Mouse (Mus musculus) limb, embryonic 14.5 days (tissue): ENCODE results near the gene Nenf. TPM values are rescaled to one million over a fixed set of nuclear protein-coding genes. Genes with fewer than 3 reads are reported as not detected.

Experiments
- ATAC-seq: fragments of 200-750 bp; cut with Nextera tagmentation; 2 replicates; pipeline ENCODE4 v1.8.0; 2017; ENCODE audit warnings: low read depth, moderate number of reproducible peaks, moderate TSS enrichment; ENCODE audit not compliant: low FRiP score
- DNase-seq: peaks from one replicate; pipeline ENCODE4 v3.0.0-alpha.2; 2015; ENCODE audit warnings: low spot score
- H3K27ac ChIP-seq: fragments of 300-500 bp; sonication (generic); replicated peaks from 2 replicates; pipeline ENCODE4 v1.5.1; 2014; ENCODE audit warnings: low read depth, mild to moderate bottlenecking, low read length, moderate library complexity, mixed read lengths
- H3K27me3 ChIP-seq: fragments of 300-500 bp; sonication (generic); 2 replicates; pipeline ENCODE4 v1.6.1; 2014; ENCODE audit warnings: low read length, mixed read lengths; ENCODE audit not compliant: control insufficient read depth, insufficient read depth
- H3K36me3 ChIP-seq: fragments of 300-500 bp; sonication (generic); 2 replicates; pipeline ENCODE4 v1.6.1; 2014; ENCODE audit warnings: mild to moderate bottlenecking, low read length, moderate library complexity, mixed read lengths; ENCODE audit not compliant: control insufficient read depth, insufficient read depth
- H3K4me1 ChIP-seq: fragments of 300-500 bp; sonication (generic); 2 replicates; pipeline ENCODE4 v1.6.1; 2014; ENCODE audit warnings: antibody characterized with exemption, low read length, mixed read lengths; ENCODE audit not compliant: control insufficient read depth, insufficient read depth
- H3K4me2 ChIP-seq: fragments of 300-500 bp; sonication (generic); replicated peaks from 2 replicates; pipeline ENCODE4 v1.6.1; 2014; ENCODE audit warnings: low read depth, mild to moderate bottlenecking, low read length, moderate library complexity; ENCODE audit not compliant: severe bottlenecking
- H3K4me3 ChIP-seq: fragments of 300-500 bp; sonication (generic); replicated peaks from 2 replicates; pipeline ENCODE4 v1.5.1; 2014; ENCODE audit warnings: low read length
- H3K9ac ChIP-seq: fragments of 300-500 bp; sonication (generic); 2 replicates; pipeline ENCODE4 v1.6.1; 2014; ENCODE audit warnings: mild to moderate bottlenecking, low read depth, low read length, moderate library complexity; ENCODE audit not compliant: severe bottlenecking
- H3K9me3 ChIP-seq: fragments of 300-500 bp; sonication (generic); 2 replicates; pipeline ENCODE4 v1.6.1; 2016; ENCODE audit warnings: low read length; ENCODE audit not compliant: control insufficient read depth
- POLR2A ChIP-seq: fragments of 200-500 bp; IDR thresholded peaks from 2 replicates; pipeline ENCODE4 v1.8.0; 2012; ENCODE audit warnings: inconsistent platforms, mild to moderate bottlenecking, moderate library complexity, borderline replicate concordance; ENCODE audit not compliant: insufficient read depth, insufficient read length; ENCODE audit errors: extremely low read depth
- WGBS: fragments of 180-500 bp; shearing (Covaris S2); extraction: QIAGEN DNeasy Blood & Tissue Kit; methylation state at CpG from one replicate; pipeline ENCODE4 v1.1.7; 2014; 5-methylcytosine and 5-hydroxymethylcytosine counted together
- polyA plus RNA-seq, 2 experiments: library from polyadenylated mRNA; depleted of rRNA in 1 of 2; stranded (reverse) in 1 of 2; unstranded in 1 of 2; fragments of >200 nt; fragmentation: Nextera tagmentation in 1 of 2; extraction: Ambion mirVana in 1 of 2; gene quantifications; 2 replicates each; pipeline versions ENCODE4 v1.2.1 to v1.2.3; 2012 to 2014

The Nenf gene
- polyA plus RNA-seq, 2 experiments = 144 to 149 TPM

GRCm38 (mm10) chr1:191268797-191269647 is 49.0 kb downstream of the Nenf start:
- Histone ChIP-seq H3K9me3 (no peaks in the 10 kb centered on the region), H3K4me3 (no peak overlapping the region), H3K9ac (no peak overlapping the region), H3K27me3 (no peaks in the 10 kb centered on the region), H3K4me1 (peaks cover 5% of the 10 kb centered on the region; the same call in 1 of the 2 replicates), H3K36me3 (no peaks in the 10 kb centered on the region), H3K27ac (no peak overlapping the region), H3K4me2 (no peak overlapping the region)
- DNase-seq = no peak
- no peak for ATAC-seq
- no peak for TF ChIP-seq POLR2A
- WGBS = 69% methylated on average over 5 of the region's 5 CpGs

- TF ChIP-seq POLR2A = no peak
- Histone ChIP-seq H3K4me2 (no peak overlapping the region), H3K4me3 (no peak overlapping the region), H3K4me1 (peaks cover 5% of the 10 kb centered on the region; the same call in 1 of the 2 replicates), H3K27ac (no peak overlapping the region), H3K9me3 (no peaks in the 10 kb centered on the region), H3K27me3 (no peaks in the 10 kb centered on the region), H3K9ac (no peak overlapping the region), H3K36me3 (no peaks in the 10 kb centered on the region)
- DNase-seq = no peak
- ATAC-seq = no peak
- 23% methylated on average over 5 of the region's 5 CpGs for WGBS
Observed at GRCm38 (mm10) chr1:191267856-191268255, 50.1 kb downstream of the Nenf start.

GRCm38 (mm10) chr1:191267162-191267561 is 50.8 kb downstream of the Nenf start:
- DNase-seq (no peak), ATAC-seq (no peak)
- no peaks in the 10 kb centered on the region for H3K9me3 ChIP-seq
- H3K27me3 ChIP-seq = no peaks in the 10 kb centered on the region
- H3K4me2 ChIP-seq = no peak overlapping the region
- no peak overlapping the region for H3K4me3 ChIP-seq
- H3K4me1 ChIP-seq = peaks cover 5% of the 10 kb centered on the region; the same call in 1 of the 2 replicates
- no peak overlapping the region for H3K27ac ChIP-seq
- no peak overlapping the region for H3K9ac ChIP-seq
- WGBS = 63% methylated on average over 5 of the region's 5 CpGs
- TF ChIP-seq POLR2A = no peak
- H3K36me3 ChIP-seq = no peaks in the 10 kb centered on the region

GRCm38 (mm10) chr1:191263471-191263870 is 54.5 kb downstream of the Nenf start:
- Histone ChIP-seq H3K9ac (no peak overlapping the region), H3K4me3 (no peak overlapping the region), H3K4me2 (no peak overlapping the region), H3K27me3 (no peaks in the 10 kb centered on the region), H3K36me3 (no peaks in the 10 kb centered on the region), H3K4me1 (peaks cover 9% of the 10 kb centered on the region; the same call in 1 of the 2 replicates), H3K27ac (no peak overlapping the region), H3K9me3 (no peaks in the 10 kb centered on the region)
- DNase-seq = no peak
- TF ChIP-seq POLR2A = no peak
- 93% methylated on average over 5 of the region's 5 CpGs for WGBS
- no peak for ATAC-seq

GRCm38 (mm10) chr1:191261861-191262260 is 56.1 kb downstream of the Nenf start:
- H3K9ac ChIP-seq = no peak overlapping the region
- H3K36me3 ChIP-seq = no peaks in the 10 kb centered on the region
- no peak overlapping the region for H3K4me3 ChIP-seq
- peaks cover 4% of the 10 kb centered on the region; the same call in 1 of the 2 replicates for H3K4me1 ChIP-seq
- DNase-seq (no peak), ATAC-seq (no peak)
- no peak overlapping the region for H3K27ac ChIP-seq
- H3K9me3 ChIP-seq = no peaks in the 10 kb centered on the region
- no peak for TF ChIP-seq POLR2A
- 24% methylated on average over 6 of the region's 6 CpGs for WGBS
- no peak overlapping the region for H3K4me2 ChIP-seq
- H3K27me3 ChIP-seq = no peaks in the 10 kb centered on the region

GRCm38 (mm10) chr1:191259661-191260060 is 58.3 kb downstream of the Nenf start:
- no peak for ATAC-seq

More at GRCm38 (mm10) chr1:191259661-191260060, 58.3 kb downstream of the Nenf start:
- Histone ChIP-seq H3K27ac (no peak overlapping the region), H3K9me3 (no peaks in the 10 kb centered on the region), H3K36me3 (no peaks in the 10 kb centered on the region), H3K4me3 (no peak overlapping the region), H3K4me1 (peaks cover 4% of the 10 kb centered on the region; the same call in 1 of the 2 replicates), H3K27me3 (no peaks in the 10 kb centered on the region), H3K4me2 (no peak overlapping the region), H3K9ac (no peak overlapping the region)
- TF ChIP-seq POLR2A = no peak
- no peak for DNase-seq
- whole genome bisulfite sequencing = 67% methylated on average over 5 of the region's 5 CpGs
